Comparison of ENCODE assay signal across 8 mouse cellular contexts in genomic region chr2:118703913-118704730, GRCm38 (mm10). TPM values are rescaled to one million over a fixed set of nuclear protein-coding genes. Genes with fewer than 3 reads are reported as not detected.
DNase-seq lines count a peak whose midpoint lies in the region; ATAC-seq lines count a peak whose summit lies in the region.

Ankrd63 (minus strand) TSS chr2:118703963.

- H3K4me2 ChIP-seq in kidney, embryonic 14.5 days (replicated peaks; ENCODE audit: low read depth, low read length): peak within 1 kb of the TSS; percentile 51
- peak within 1 kb of the TSS; percentile 60 for H3K4me2 ChIP-seq in midbrain, embryonic 11.5 days

- WGBS in kidney, embryonic 14.5 days: under 1% methylated on average over 50 of the region's 50 CpGs
- under 1% methylated on average over 50 of the region's 50 CpGs for WGBS in embryonic facial prominence, embryonic 10.5 days
- WGBS in midbrain, embryonic 11.5 days: under 1% methylated on average over 50 of the region's 50 CpGs

- no peaks in the 10 kb centered on the region for H3K9me3 ChIP-seq in kidney, embryonic 14.5 days (ENCODE audit: control insufficient read depth, low read length)
- H3K9me3 ChIP-seq in embryonic facial prominence, embryonic 10.5 days: no peaks in the 10 kb centered on the region
- H3K9me3 ChIP-seq in midbrain, embryonic 11.5 days (ENCODE audit: control insufficient read depth, low read length): no peaks in the 10 kb centered on the region

- H3K4me1 ChIP-seq in kidney, embryonic 14.5 days (ENCODE audit: control insufficient read depth, insufficient read depth, low read length): peaks cover 34% of the 10 kb centered on the region
- H3K4me1 ChIP-seq in embryonic facial prominence, embryonic 10.5 days: peaks cover 53% of the 10 kb centered on the region
- peaks cover 20% of the 10 kb centered on the region for H3K4me1 ChIP-seq in midbrain, embryonic 11.5 days (ENCODE audit: control insufficient read depth, insufficient read depth, low read length)

- H3K36me3 ChIP-seq in kidney, embryonic 14.5 days (ENCODE audit: control insufficient read depth, insufficient read depth, low read length): no peaks in the 10 kb centered on the region
- no peaks in the 10 kb centered on the region for H3K36me3 ChIP-seq in embryonic facial prominence, embryonic 10.5 days (replicated peaks)
- H3K36me3 ChIP-seq in midbrain, embryonic 11.5 days (ENCODE audit: control insufficient read depth, insufficient read depth, low read length): no peaks in the 10 kb centered on the region

- no peak within 1 kb of the TSS for H3K27ac ChIP-seq in kidney, embryonic 14.5 days (ENCODE audit: low read depth, low read length)
- no peak within 1 kb of the TSS; the same call in 1 of the 2 replicates for H3K27ac ChIP-seq in embryonic facial prominence, embryonic 10.5 days (replicated peaks)
- H3K27ac ChIP-seq in midbrain, embryonic 11.5 days (ENCODE audit: low read depth, low read length): no peak within 1 kb of the TSS

- peak within 1 kb of the TSS; percentile 37; the same call in 1 of the 2 replicates for H3K9ac ChIP-seq in kidney, embryonic 14.5 days (ENCODE audit: low read depth, low read length)
- H3K9ac ChIP-seq in midbrain, embryonic 11.5 days (ENCODE audit: low read length): no peak within 1 kb of the TSS

- H3K4me3 ChIP-seq in kidney, embryonic 14.5 days (ENCODE audit: low read length): peak within 1 kb of the TSS; percentile 40
- H3K4me3 ChIP-seq in embryonic facial prominence, embryonic 10.5 days: peak within 1 kb of the TSS; percentile 52
- H3K4me3 ChIP-seq in midbrain, embryonic 11.5 days (ENCODE audit: low read depth, low read length): peak within 1 kb of the TSS; percentile 37

- no peak for ATAC-seq in kidney, embryonic 14.5 days (ENCODE audit: low FRiP score, low TSS enrichment)
- peak; percentile 29 for ATAC-seq in CD4-positive, CD25-positive, alpha-beta regulatory T cell, adult 4 months
- ATAC-seq in midbrain, embryonic 11.5 days (ENCODE audit: low FRiP score): no peak

- no peak for DNase-seq in kidney, adult 18-20 months
- peak; percentile 52 for DNase-seq in embryonic facial prominence, embryonic 10.5 days (ENCODE audit: low spot score)
- peak; percentile 46 for DNase-seq in induced T-regulatory cell, adult 2 months (ENCODE audit: low read depth)
- DNase-seq in midbrain, embryonic 11.5 days (ENCODE audit: low spot score, missing footprints): peak; percentile 93
- no peak for DNase-seq in urinary bladder, postnatal 25 days (ENCODE audit: low spot score)
- no peak for DNase-seq in gastrocnemius, postnatal 25 days

- H3K27me3 ChIP-seq in kidney, embryonic 14.5 days (ENCODE audit: control insufficient read depth, insufficient read depth, low read length): peaks cover 95% of the 10 kb centered on the region
- H3K27me3 ChIP-seq in embryonic facial prominence, embryonic 10.5 days (replicated peaks; ENCODE audit: low read depth, poor library complexity, severe bottlenecking): peaks cover 100% of the 10 kb centered on the region
- H3K27me3 ChIP-seq in midbrain, embryonic 11.5 days (ENCODE audit: control insufficient read depth, insufficient read depth, low read length): peaks cover 94% of the 10 kb centered on the region

RNA-seq across cellular contexts. Expression of gene Ankrd63, which starts in this region (rescaled TPM):
- polyA plus RNA-seq in kidney, embryonic 14.5 days (2014; fragmentation: Nextera tagmentation; extraction: Ambion mirVana): 0.24 and 0.65 TPM in 2 replicates
- polyA plus RNA-seq in CD4-positive, CD25-positive, alpha-beta regulatory T cell, adult 4 months (2017; shearing (Covaris generic)): not detected
- polyA plus RNA-seq in embryonic facial prominence, embryonic 10.5 days (2016; fragmentation: Nextera tagmentation; extraction: Ambion mirVana): not detected in 2 replicates
- not detected in 2 replicates for polyA plus RNA-seq in midbrain, embryonic 11.5 days (2014; fragmentation: Nextera tagmentation; extraction: Ambion mirVana)
- not detected for total RNA-seq in gastrocnemius, postnatal 25 days (2021)

Comparison
In these comparisons a context has a peak if more than half of its experiments do, and no peak if none do; other contexts are left out.
1. Peak in ATAC-seq in CD4-positive, CD25-positive, alpha-beta regulatory T cell, adult 4 months; RNA of the gene not detected or under 1 TPM.
2. Peak in DNase-seq and H3K4me3 ChIP-seq in embryonic facial prominence, embryonic 10.5 days; RNA of the gene not detected or under 1 TPM.
3. Peak in DNase-seq, H3K4me3 ChIP-seq and H3K4me2 ChIP-seq in midbrain, embryonic 11.5 days; RNA of the gene not detected or under 1 TPM.